Mouse (Mus musculus) megakaryocyte, embryonic 14.5 days (primary cell): ENCODE measurements at regions not wholly inside any gene's neighbourhood (a gene's known extent, or its start where the extent isn't known, plus 50 kb on each side); places are given as distances from the start of the nearest gene placed in this dataset.

Experiments
- FLI1 ChIP-seq: IDR thresholded peaks from 2 replicates; pipeline ENCODE4 v1.6.1; 2012; ENCODE audit warnings: low read length, inconsistent platforms, mixed read lengths
- GATA1 ChIP-seq: IDR thresholded peaks from 3 replicates; pipeline ENCODE4 v1.6.1; 2012; ENCODE audit warnings: mixed read lengths, low read length, inconsistent platforms, borderline replicate concordance

- no peak for TF ChIP-seq GATA1
- TF ChIP-seq FLI1, result no peak
Observed at GRCm38 (mm10) chr8:87264999-87265398, 207.4 kb downstream of the Cbln1 start.
